Mouse (Mus musculus): ENCODE results near the gene Dennd5b. TPM values are rescaled to one million over a fixed set of nuclear protein-coding genes. Genes with fewer than 3 reads are reported as not detected.
"Not testable (repeated sequence)": the region's sequence is repeated elsewhere in the genome, so short reads cannot be mapped to it uniquely, and the experiment has no call there.

Gene Dennd5b
- total RNA-seq, 2 experiments from 2014 or later, result 4.7 to 5.1 TPM

DNA sequence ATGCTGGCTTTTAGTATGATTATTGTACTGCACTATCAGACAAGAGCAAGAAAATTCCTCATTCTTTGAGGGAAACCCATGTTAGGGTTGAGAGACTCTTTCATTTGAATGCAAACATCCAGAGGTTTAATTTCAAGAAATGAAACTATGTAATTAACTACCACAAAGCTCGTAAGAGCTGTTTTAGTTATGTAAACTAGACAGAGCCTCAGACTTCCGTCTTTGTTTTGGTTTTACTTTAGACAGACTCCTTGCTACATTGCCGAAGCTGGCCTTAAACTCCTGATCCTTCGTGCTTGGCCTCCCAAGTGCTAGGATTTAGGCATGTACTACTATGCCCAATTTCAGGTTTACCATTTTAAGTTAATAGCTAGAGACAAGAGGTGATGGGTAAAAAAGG lies 61.4 kb downstream of the Dennd5b start:
- DNase-seq, result no peak
- intact Hi-C loops (cut with DNase I), result no loop called here

- no peak for DNase-seq
- intact Hi-C loops (cut with DNase I), result no loop called here
Observed at GRCm38 (mm10) chr6:149032198-149032597, 69.3 kb downstream of the Dennd5b start.

- no peak for DNase-seq
- intact Hi-C loops (cut with DNase I), result no loop called here
Observed at GRCm38 (mm10) chr6:149031377-149031776, 70.1 kb downstream of the Dennd5b start.

DNA sequence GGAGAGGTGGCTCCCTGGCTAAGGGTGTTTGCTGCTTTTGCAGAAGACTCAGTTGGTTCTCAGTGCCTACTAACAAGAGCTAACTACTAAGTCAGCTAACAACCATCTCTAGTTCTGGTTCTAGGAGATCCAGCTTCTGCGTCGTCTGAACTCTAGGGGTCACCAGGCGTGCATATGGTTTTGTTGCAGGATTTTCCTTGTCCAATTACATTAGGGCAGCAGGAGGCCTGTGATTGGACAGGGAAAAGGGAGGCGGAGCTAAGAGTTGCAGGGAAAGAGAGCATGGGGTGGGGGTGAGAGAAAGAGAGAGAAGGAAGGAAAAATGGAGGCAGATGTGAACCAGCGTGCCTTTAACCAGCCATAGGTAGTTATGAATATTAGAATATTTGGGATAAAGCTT lies 83.0 kb downstream of the Dennd5b start:
- intact Hi-C loops (cut with DNase I), result no loop called here
- no peak for DNase-seq

- no peak for DNase-seq
- intact Hi-C loops (cut with DNase I), result loop anchor here (2.0 kb wide), 1 partner anchor 108 kb away; no protein-coding TSS in a partner anchor
Observed at GRCm38 (mm10) chr6:149010766-149011301, 90.6 kb downstream of the Dennd5b start.

- no peak for DNase-seq
- intact Hi-C loops (cut with DNase I), result no loop called here
Observed at GRCm38 (mm10) chr6:149005009-149005408, 96.5 kb downstream of the Dennd5b start.

DNA sequence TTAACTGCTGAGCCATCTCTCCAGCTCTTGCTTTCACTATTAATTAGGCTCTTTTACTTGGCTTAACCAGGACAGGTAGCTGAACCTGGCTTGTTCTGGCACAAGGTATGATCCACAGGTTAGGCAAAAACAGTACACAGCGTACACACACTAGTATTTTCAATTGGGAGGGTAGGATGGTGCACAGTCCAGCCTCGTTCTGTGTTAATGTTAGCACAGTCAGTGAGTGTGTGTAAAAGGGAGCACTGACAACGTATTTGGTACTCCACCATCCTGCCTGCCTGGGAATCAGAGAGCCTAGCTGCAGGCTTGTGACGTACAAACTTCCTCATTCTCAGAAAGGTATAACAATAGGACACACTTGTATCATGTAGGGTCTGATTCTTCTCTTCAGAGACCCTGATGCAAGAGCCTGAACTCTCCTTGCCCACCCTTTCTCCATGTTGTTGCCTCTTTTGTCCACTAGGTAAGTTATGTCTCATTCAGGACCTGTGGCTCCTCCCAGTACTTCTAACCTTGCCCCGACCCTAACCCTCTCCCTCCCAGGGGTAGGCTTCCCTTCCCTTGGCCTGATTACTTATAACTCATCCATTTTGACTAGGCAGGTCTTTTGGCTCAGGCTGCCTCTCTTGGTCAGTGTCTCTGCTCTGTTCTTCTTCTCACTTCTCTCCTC lies 107.0 kb downstream of the Dennd5b start:
- intact Hi-C loops (cut with DNase I), result no loop called here
- no peak for DNase-seq

DNA sequence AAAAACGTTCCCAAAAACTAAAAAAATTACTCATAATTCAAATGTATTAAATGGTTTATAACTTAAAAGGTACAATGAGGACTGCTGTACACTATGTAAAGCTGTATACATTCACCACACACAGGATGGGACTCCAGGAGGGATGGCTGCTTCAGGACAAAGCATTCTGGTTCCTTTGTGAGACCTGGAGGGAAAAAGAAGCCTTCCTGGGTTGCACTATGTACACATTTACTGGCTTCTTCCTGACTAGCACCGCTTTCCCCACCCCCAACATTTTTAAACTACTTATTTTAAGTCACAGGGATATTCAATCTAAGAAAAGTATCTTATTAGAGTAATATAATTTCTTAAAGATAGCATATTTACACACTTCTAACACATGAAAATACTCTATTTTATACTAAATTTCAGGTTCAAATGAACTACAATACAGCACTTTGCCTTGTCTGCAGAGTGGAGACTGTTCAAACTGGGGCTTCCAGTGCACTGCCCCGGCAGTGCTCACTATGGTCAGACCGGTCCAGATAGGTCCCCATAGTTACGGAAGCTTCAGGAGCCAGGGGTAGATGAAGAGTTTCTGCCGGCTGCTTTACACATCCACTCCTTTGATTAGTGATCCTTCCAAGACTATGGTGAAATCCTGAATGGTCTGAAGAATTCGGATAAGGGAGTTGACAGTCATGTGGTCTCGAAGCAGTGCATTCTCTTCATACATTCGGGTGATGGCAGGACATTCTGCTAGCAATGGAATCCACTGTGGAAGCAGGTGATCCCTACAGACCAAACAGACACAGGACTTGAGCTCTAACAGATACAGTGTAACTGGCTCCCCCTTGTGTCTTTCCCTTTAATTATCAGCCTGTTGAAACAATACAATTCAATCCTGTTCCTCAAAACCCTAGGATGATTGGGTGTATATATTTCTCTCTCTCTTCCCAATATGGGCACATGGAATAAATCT lies 108.1 kb downstream of the Dennd5b start:
- intact Hi-C loops (cut with DNase I), result no loop called here

GRCm38 (mm10) chr6:148992373-148993116 lies 108.9 kb downstream of the Dennd5b start:
- intact Hi-C loops (cut with DNase I), result no loop called here
- no peak for DNase-seq

More for the DNA sequence above, 108.1 kb downstream of the Dennd5b start:
- no peak for DNase-seq

DNA sequence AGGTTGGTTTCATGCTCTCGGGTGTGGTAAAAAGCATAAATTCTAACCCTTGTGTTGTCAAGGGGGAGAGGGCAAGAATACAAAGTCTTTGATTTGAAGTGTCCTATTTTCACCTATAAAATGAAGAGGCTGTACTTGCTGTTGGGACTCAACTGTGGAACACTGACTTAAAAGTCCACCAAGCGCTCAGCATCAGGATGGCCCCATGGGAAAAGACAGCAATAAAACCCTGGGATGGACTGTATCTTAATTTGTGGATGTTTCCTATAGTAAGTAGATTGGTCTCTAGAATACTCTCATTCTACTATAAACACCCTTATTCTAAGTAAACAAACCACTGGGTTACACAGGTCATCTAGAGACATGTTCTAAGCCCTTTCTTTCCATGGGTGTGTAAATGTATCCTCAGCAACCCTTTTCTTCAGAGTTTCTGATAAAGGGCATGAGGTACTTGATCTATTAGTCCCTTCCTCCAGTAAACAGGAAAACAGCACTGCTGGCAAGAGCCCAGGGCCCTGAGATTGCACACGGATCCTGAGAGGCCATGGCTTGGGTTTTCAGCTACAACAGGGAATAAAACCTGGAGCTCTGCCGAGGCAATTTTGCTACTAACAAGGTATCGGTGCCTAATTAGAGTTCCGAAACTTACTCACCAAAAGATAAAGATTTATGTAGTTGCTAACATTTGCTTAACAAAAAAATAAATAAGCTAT lies 109.7 kb downstream of the Dennd5b start:
- no peak for DNase-seq
- intact Hi-C loops (cut with DNase I), result no loop called here

DNA sequence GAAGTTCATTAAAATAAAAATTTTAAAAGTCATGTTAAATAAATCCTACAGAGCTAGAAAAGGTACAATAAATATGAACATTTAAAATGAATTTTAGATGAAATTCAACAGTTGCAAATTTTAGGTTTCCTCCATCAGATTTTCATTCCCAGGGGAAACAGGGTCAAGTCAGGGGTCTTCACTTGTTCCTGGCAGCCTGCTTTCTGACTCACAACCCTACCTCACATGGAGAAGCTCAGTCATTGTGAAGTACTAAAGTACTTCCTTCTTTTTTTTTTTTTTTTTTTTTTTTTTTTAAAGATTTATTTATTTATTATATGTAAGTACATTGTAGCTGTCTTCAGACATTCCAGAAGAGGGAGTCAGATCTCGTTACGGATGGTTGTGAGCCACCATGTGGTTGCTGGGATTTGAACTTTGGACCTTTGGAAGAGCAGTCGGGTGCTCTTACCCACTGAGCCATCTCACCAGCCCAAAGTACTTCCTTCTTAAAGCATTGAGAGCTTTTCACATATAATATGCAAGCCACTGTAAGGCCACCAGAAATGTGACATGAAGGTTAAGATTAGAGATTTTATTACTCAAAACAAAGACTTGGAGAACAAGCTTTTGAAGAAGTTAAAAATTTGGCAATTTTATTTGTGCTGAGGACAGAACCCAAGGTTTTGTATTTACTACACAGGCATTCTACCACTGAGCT lies 111.5 kb downstream of the Dennd5b start:
- intact Hi-C loops (cut with DNase I); DNase-seq: not testable (repeated sequence)

DNA sequence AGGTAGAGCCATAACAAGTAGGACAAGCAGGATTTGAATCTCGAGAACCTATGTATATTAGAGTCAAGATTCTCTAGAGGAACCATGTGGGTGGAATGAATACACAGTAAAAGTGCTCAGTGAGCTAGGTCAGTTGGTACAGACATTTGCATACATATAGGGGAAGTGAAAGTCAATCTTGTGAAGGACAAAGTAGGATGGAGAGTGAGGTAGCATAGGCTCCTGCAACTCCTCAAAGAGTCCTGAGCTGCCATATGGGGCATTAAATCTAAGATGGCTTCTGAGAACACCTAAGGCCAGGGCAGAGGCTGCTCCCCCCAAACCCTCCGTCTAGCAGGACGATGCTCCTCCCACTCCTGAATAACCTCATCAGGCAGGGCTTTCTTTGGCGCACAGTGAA lies 115.5 kb downstream of the Dennd5b start:
- intact Hi-C loops (cut with DNase I), result no loop called here
- DNase-seq, result no peak

DNA sequence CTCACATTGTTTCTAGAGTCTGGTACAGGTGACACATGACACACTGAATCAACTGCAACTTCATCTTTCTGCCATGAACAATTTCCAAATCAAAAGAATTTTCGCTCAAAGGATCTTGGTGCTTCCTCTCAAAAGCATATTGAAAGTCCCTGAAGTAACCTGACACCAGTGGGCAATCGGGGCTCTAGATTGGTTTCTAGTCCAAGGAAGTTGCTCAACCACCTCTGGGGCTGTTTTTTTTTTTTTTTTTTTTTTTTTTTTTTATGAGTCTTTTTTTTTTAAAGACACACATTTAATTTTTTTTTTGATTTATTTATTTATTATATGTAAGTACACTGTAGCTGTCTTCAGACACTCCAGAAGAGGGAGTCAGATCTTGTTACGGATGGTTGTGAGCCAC lies 121.0 kb downstream of the Dennd5b start:
- DNase-seq, result no peak
- intact Hi-C loops (cut with DNase I), result no loop called here

DNA sequence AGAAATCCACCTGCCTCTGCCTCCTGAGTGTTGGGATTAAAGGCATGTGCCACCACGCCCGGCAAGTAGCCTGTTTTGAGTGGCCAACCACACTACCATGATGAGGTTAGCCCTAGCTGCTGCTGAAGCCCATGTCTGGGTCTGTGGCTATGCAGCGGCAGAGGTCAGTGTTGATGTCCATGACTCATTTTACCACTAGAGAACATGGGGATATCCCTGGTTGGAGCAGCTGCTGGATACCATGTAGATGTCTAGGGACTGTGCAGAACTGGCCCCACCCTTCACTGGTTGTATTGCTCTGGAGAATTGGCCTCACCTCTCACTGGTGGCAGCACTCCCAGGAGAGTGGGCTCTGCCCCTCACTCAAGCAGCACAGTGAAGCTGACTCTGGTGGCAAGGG lies 126.4 kb downstream of the Dennd5b start:
- DNase-seq, result no peak
- intact Hi-C loops (cut with DNase I), result no loop called here

DNA sequence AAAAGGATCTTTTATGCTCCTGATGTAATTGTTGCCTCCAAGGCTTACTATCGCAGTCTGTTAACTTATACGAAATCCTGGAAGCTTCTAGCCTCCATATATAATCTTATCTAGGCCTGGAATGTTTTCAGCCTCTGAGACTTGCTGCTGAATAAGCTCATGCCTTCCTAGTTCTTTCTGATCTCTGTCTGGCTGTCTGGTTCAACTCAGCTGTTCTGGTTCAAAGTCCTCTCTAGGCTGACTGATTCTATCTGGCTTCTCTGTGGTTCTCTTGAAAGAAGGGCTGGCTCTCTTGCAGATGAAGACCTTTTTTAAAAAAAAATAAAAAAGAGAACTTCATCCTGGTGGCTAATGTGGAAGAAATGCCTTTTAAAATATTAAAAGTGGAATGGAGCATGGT lies 128.6 kb downstream of the Dennd5b start:
- intact Hi-C loops (cut with DNase I), result no loop called here
- DNase-seq, result no peak

DNA sequence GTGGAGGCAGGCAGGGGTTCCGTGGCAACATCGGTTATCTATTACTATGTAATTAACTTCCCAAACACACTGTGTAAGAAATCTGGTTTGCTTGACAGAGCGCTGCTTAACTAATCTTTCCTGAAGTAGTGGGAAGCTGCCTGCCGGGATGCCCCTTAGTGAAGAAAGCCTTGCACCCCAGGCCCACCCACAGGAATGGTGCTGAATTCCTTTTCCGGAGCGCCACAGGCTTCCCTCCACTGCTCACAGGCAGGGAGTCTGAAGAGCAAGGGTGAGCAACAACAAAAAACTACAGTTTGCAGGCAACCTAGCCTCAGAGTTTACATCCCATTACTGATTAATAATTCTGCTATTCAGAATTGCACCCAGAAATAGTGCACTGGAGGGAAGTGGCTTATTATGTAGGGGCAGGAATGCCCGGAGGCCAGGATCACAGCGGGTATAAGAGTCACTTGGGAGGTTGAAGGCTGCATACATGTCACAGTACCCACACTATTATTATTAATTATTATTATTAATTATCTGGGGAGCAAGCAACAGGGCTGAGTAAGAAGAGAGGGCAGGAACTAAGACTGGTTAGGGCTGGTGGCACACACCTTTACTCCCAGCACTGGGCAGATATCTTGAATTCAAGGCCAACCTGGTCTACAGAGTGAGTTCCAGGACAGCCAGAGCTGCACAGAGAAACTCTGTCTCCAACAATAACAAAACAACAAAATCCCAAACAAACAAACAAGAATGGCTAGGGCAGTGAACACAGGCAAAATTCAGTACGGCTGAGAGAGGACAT lies 129.2 kb downstream of the Dennd5b start:
- intact Hi-C loops (cut with DNase I), result no loop called here
- no peak for DNase-seq

GRCm38 (mm10) chr6:148971385-148971940 lies 130.0 kb downstream of the Dennd5b start:
- intact Hi-C loops (cut with DNase I), result no loop called here
- DNase-seq, result no peak

DNA sequence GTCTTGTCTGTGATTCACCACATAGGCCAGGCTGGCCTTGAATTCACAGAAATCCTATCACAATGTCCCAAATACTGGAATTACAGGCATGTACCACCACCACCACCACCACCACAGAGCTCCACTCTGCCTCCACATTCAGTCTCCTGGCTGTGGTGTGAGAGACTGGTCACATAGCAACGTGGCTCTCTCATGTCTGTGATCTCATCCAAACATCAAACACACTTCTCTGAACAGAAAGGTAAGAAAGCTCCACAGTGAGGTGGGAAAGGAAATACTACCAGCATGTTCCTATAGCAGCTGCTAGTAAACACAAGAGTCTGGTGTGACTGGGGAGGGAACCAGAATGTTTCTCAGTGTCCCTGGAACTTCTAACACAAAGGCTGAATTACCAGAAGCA lies 140.2 kb downstream of the Dennd5b start:
- DNase-seq, result no peak
- intact Hi-C loops (cut with DNase I), result no loop called here

Data from gastrocnemius, postnatal 36 days (tissue).